Mouse (Mus musculus) liver, embryonic 12.5 days (tissue): ENCODE data around the gene Ptger1. TPM values are rescaled to one million over a fixed set of nuclear protein-coding genes. Genes with fewer than 3 reads are reported as not detected.
A peak's percentile ranks its signal among the peaks of the same experiment; 100 is the strongest.

Source experiments
- ATAC-seq: fragments of 200-750 bp; cut with Nextera tagmentation; 2 replicates; pipeline ENCODE4 v1.8.0; 2017; ENCODE audit warnings: moderate number of reproducible peaks, mild to moderate bottlenecking, moderate library complexity
- H3K27ac ChIP-seq: fragments of 300-500 bp; sonication (generic); 2 replicates; pipeline ENCODE4 v1.5.1; 2016; ENCODE audit warnings: mild to moderate bottlenecking
- H3K27me3 ChIP-seq: fragments of 300-500 bp; sonication (generic); replicated peaks from 2 replicates; pipeline ENCODE4 v1.6.1; 2016; ENCODE audit warnings: mild to moderate bottlenecking, moderate library complexity
- H3K36me3 ChIP-seq: fragments of 300-500 bp; sonication (generic); 2 replicates; pipeline ENCODE4 v1.6.1; 2016; ENCODE audit warnings: mild to moderate bottlenecking, moderate library complexity
- H3K4me1 ChIP-seq: fragments of 300-500 bp; sonication (generic); 2 replicates; pipeline ENCODE4 v1.6.1; 2016
- H3K4me2 ChIP-seq: fragments of 300-500 bp; sonication (generic); 2 replicates; pipeline ENCODE4 v1.6.1; 2016; ENCODE audit warnings: mild to moderate bottlenecking, moderate library complexity
- H3K4me3 ChIP-seq: fragments of 300-500 bp; sonication (generic); 2 replicates; pipeline ENCODE4 v1.5.1; 2016; ENCODE audit warnings: mild to moderate bottlenecking, moderate library complexity
- H3K9ac ChIP-seq: fragments of 300-500 bp; sonication (generic); 2 replicates; pipeline ENCODE4 v1.6.1; 2016; ENCODE audit warnings: mild to moderate bottlenecking, moderate library complexity
- H3K9me3 ChIP-seq: fragments of 300-500 bp; sonication (generic); replicated peaks from 2 replicates; pipeline ENCODE4 v1.6.1; 2016; ENCODE audit warnings: mild to moderate bottlenecking, moderate library complexity
- WGBS: fragments of 180-500 bp; shearing (Covaris S2); methylation state at CpG from one replicate; pipeline ENCODE4 v1.1.7; 2016; ENCODE audit not compliant: insufficient replicate concordance; 5-methylcytosine and 5-hydroxymethylcytosine counted together
- polyA plus RNA-seq: library from polyadenylated mRNA; unstranded; fragments of >200 nt; fragmentation: Nextera tagmentation; extraction: Ambion mirVana; gene quantifications from 2 replicates; pipeline ENCODE4 v1.2.1, GENCODE M21; 2016

Gene Ptger1
- polyA plus RNA-seq, 1 experiment from 2014 or later: 0.25 TPM

- 74% methylated on average over 5 of the region's 5 CpGs for WGBS
These were observed 14.1 kb downstream of the Ptger1 start for GRCm38 (mm10) chr8:83680603-83681002.

GRCm38 (mm10) chr8:83681099-83681498 lies 14.6 kb downstream of the Ptger1 start:
- no peaks in the 10 kb centered on the region for H3K27me3 ChIP-seq
- no peak overlapping the region for H3K4me2 ChIP-seq
- 40% methylated on average over 6 of the region's 6 CpGs for WGBS
- no peak overlapping the region for H3K9ac ChIP-seq
- H3K9me3 ChIP-seq: no peaks in the 10 kb centered on the region
- ATAC-seq: no peak
- peaks cover 88% of the 10 kb centered on the region for H3K36me3 ChIP-seq
- peaks cover 5% of the 10 kb centered on the region; the same call in 1 of the 2 replicates for H3K4me1 ChIP-seq
- H3K4me3 ChIP-seq: no peak overlapping the region
- 0 out of 2 replicates have a peak overlapping the region, but pooled peaks have one; percentile 26 for H3K27ac ChIP-seq

More at GRCm38 (mm10) chr8:83680603-83681002, 14.1 kb downstream of the Ptger1 start:
- H3K4me1 ChIP-seq: peaks cover 5% of the 10 kb centered on the region; the same call in 1 of the 2 replicates
- H3K36me3 ChIP-seq: peaks cover 88% of the 10 kb centered on the region
- 0 out of 2 replicates have a peak overlapping the region, but pooled peaks have one; percentile 26 for H3K27ac ChIP-seq
- no peak overlapping the region for H3K9ac ChIP-seq
- no peaks in the 10 kb centered on the region for H3K9me3 ChIP-seq
- H3K4me2 ChIP-seq: no peak overlapping the region
- H3K27me3 ChIP-seq: no peaks in the 10 kb centered on the region
- H3K4me3 ChIP-seq: no peak overlapping the region
- ATAC-seq: no peak

- ATAC-seq: no peak
- Histone ChIP-seq H3K27me3 (no peaks in the 10 kb centered on the region), H3K27ac (no peak overlapping the region), H3K9ac (no peak overlapping the region), H3K4me2 (no peak overlapping the region), H3K4me3 (no peak overlapping the region), H3K4me1 (peaks cover 5% of the 10 kb centered on the region; the same call in 1 of the 2 replicates), H3K36me3 (peaks cover 76% of the 10 kb centered on the region), H3K9me3 (no peaks in the 10 kb centered on the region)
- 84% methylated on average over 9 of the region's 9 CpGs for WGBS
These were observed 18.0 kb downstream of the Ptger1 start for GRCm38 (mm10) chr8:83684517-83684916.

GRCm38 (mm10) chr8:83689264-83689663 lies 22.8 kb downstream of the Ptger1 start:
- Histone ChIP-seq H3K9ac (no peak overlapping the region), H3K4me3 (no peak overlapping the region), H3K4me2 (no peak overlapping the region), H3K4me1 (peaks cover 11% of the 10 kb centered on the region), H3K27me3 (no peaks in the 10 kb centered on the region), H3K9me3 (no peaks in the 10 kb centered on the region), H3K36me3 (peaks cover 69% of the 10 kb centered on the region), H3K27ac (no peak overlapping the region)
- 83% methylated on average over 6 of the region's 6 CpGs for WGBS
- no peak for ATAC-seq

GRCm38 (mm10) chr8:83693609-83694236 lies 27.2 kb downstream of the Ptger1 start:
- peaks cover 38% of the 10 kb centered on the region for H3K36me3 ChIP-seq
- peak overlapping the region; percentile 5; the same call in 1 of the 2 replicates for H3K9ac ChIP-seq
- no peak for ATAC-seq
- no peaks in the 10 kb centered on the region for H3K27me3 ChIP-seq
- peak overlapping the region; percentile 33 for H3K4me2 ChIP-seq
- H3K27ac ChIP-seq: peak overlapping the region; percentile 12; the same call in 1 of the 2 replicates
- no peak overlapping the region for H3K4me3 ChIP-seq
- H3K4me1 ChIP-seq: peaks cover 55% of the 10 kb centered on the region
- no peaks in the 10 kb centered on the region for H3K9me3 ChIP-seq
- WGBS: 30% methylated on average over 10 of the region's 10 CpGs

- Histone ChIP-seq H3K4me1 (peaks cover 61% of the 10 kb centered on the region), H3K4me3 (no peak overlapping the region), H3K9me3 (no peaks in the 10 kb centered on the region), H3K4me2 (peak overlapping the region; percentile 33; the same call in 1 of the 2 replicates), H3K36me3 (peaks cover 33% of the 10 kb centered on the region), H3K9ac (no peak overlapping the region), H3K27me3 (no peaks in the 10 kb centered on the region), H3K27ac (peak overlapping the region; percentile 12)
- ATAC-seq: no peak
- WGBS: 71% methylated on average over 11 of the region's 11 CpGs
These were observed 28.1 kb downstream of the Ptger1 start for GRCm38 (mm10) chr8:83694369-83695160.

GRCm38 (mm10) chr8:83695351-83696106 lies 29.1 kb downstream of the Ptger1 start:
- peak overlapping the region; percentile 10; the same call in 1 of the 2 replicates for H3K4me2 ChIP-seq
- H3K4me1 ChIP-seq: peaks cover 71% of the 10 kb centered on the region
- no peaks in the 10 kb centered on the region for H3K27me3 ChIP-seq
- H3K27ac ChIP-seq: 0 out of 2 replicates have a peak overlapping the region, but pooled peaks have one; percentile 32
- no peak overlapping the region for H3K9ac ChIP-seq
- no peaks in the 10 kb centered on the region for H3K9me3 ChIP-seq
- peaks cover 24% of the 10 kb centered on the region for H3K36me3 ChIP-seq
- no peak for ATAC-seq
- no peak overlapping the region for H3K4me3 ChIP-seq
- WGBS: 58% methylated on average over 16 of the region's 17 CpGs

- peaks cover 3% of the 10 kb centered on the region for H3K36me3 ChIP-seq
- peak overlapping the region; percentile 89 for H3K4me3 ChIP-seq
- H3K27ac ChIP-seq: peak overlapping the region; percentile 58
- H3K9me3 ChIP-seq: 0 out of 2 replicates have a peak, but pooled peaks cover 6% of the 10 kb centered on the region
- 38% methylated on average over 19 of the region's 19 CpGs for WGBS
- H3K9ac ChIP-seq: peak overlapping the region; percentile 93
- ATAC-seq: no peak
- H3K27me3 ChIP-seq: no peaks in the 10 kb centered on the region
- peak overlapping the region; percentile 99 for H3K4me2 ChIP-seq
- H3K4me1 ChIP-seq: peaks cover 76% of the 10 kb centered on the region
These were observed 31.1 kb downstream of the Ptger1 start for GRCm38 (mm10) chr8:83697374-83698220.

GRCm38 (mm10) chr8:83698291-83698660 lies 31.8 kb downstream of the Ptger1 start:
- Histone ChIP-seq H3K27ac (peak overlapping the region; percentile 83), H3K27me3 (no peaks in the 10 kb centered on the region), H3K36me3 (no peaks in the 10 kb centered on the region), H3K9ac (peak overlapping the region; percentile 93), H3K9me3 (0 out of 2 replicates have a peak, but pooled peaks cover 6% of the 10 kb centered on the region), H3K4me3 (peak overlapping the region; percentile 89), H3K4me1 (peaks cover 74% of the 10 kb centered on the region), H3K4me2 (peak overlapping the region; percentile 99)
- ATAC-seq: peak; percentile 18
- WGBS: 1% methylated on average over 15 of the region's 15 CpGs

- H3K4me1 ChIP-seq: peaks cover 68% of the 10 kb centered on the region
- peak; percentile 90 for ATAC-seq
- H3K9me3 ChIP-seq: 0 out of 2 replicates have a peak, but pooled peaks cover 6% of the 10 kb centered on the region
- no peaks in the 10 kb centered on the region for H3K36me3 ChIP-seq
- H3K4me2 ChIP-seq: peak within 1 kb of the TSS; percentile 99
- under 1% methylated on average over 66 of the region's 85 CpGs for WGBS
- H3K4me3 ChIP-seq: peak within 1 kb of the TSS; percentile 89
- peak within 1 kb of the TSS; percentile 93 for H3K9ac ChIP-seq
- H3K27ac ChIP-seq: peak within 1 kb of the TSS; percentile 83
- H3K27me3 ChIP-seq: no peaks in the 10 kb centered on the region
These were observed 32.4 kb downstream of the Ptger1 start, which contains the start of gene Pkn1 for GRCm38 (mm10) chr8:83698661-83699453. Pkn1 (minus strand) TSS chr8:83699179.
